Mouse (Mus musculus) cerebellum, adult 11 months (tissue): ENCODE results near the gene Pde4c.

Source experiments
- DNase-seq: peaks from one replicate; pipeline ENCODE4 v3.0.0; 2022

Pde4c gene

DNA sequence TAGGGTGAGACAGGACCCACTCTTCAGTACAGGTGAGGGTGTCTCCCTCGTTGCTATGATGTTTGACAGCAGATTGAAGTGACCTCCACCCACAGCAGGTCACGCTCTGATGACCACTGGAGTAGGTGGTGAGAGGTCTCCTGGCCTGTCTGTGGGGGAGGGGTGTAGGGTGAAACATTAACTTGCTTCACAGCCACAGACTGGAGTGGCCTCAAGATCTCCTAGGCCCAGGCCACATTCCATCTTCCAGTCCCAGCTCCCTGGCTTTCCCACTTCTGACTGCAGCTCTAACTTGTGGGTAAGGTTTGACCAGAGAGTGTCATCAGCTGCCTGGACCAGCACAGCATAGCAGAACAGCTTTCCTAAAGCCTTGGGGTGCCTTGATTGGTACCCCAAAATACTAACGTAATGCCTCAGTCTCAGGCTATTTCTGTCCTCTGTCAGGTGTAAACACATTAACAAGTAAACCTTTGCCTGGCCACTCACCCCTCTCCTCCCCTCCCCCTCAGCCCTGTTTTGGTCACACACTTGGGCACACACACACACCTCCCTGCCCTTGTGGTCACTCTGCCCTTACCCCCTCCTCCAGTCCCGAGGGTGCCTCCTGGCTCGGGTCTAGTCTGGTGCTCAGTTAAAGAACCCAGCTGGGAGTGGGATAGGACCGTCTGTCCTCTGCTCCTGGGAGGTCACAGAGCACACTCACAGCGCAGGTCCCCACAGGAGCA is at the start of gene Pde4c:
Pde4c (plus strand) TSS at position 235 of the 725 bp plus-strand sequence.
- DNase-seq = no peak

DNA sequence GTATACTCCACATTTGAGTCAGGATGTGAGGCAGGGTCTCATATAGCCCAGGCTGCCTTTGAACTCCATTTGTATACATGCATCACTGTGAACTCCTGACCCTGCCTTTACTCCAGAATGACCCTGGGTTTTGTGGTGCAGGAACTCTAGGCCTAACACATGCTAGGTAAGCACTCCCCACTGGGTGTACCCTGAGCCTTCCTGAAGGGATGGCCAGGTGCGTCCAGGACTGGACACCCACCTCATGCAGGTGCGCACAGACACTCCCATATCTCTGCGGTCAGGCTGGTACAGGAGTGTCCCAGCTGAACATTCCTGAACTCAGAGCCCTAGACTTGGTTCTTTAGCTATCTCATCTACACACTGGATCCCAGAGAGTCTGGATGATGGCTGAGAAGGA is 49.4 kb upstream of the Pde4c start:
- peak; percentile 41 for DNase-seq

DNA sequence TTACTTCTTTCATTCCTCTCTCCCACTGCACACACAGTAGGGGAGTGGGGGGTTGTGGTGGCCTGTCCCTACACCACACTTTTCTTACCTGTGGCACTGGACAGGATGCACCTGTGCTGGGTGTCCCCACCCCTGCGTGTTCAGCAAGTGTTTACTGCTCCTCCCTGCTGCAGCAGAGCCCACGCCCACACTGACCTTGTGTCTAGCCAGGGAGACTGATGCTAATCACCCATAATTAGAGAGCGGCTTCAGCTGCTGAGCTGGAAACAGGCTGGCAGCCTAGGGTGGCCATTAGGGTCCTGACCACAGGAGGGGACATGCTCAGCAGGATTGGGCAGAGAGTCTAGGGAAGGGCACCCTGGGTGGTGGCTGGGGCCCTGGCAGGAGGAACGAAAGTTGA is 48.8 kb upstream of the Pde4c start:
- DNase-seq = no peak

DNA sequence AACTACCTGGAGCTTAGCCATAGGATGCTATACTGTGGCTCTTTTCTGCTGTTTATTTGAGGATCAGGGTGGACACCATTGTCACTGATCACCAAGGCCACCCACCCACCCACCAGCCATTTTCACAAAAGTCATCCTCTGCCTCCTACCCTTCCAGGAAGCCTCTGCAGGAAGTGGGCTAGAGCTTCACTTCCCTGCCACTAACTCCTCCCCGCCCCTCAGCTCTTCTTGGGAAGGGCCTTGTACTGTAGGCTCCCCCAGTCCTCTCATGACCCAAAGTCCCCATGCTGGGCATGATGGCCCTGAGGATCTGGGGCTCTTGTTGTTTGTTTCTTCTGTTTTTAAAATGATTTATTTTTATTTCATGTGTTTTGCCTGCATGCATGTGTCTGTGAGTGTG is 48.2 kb upstream of the Pde4c start:
- DNase-seq = no peak

DNA sequence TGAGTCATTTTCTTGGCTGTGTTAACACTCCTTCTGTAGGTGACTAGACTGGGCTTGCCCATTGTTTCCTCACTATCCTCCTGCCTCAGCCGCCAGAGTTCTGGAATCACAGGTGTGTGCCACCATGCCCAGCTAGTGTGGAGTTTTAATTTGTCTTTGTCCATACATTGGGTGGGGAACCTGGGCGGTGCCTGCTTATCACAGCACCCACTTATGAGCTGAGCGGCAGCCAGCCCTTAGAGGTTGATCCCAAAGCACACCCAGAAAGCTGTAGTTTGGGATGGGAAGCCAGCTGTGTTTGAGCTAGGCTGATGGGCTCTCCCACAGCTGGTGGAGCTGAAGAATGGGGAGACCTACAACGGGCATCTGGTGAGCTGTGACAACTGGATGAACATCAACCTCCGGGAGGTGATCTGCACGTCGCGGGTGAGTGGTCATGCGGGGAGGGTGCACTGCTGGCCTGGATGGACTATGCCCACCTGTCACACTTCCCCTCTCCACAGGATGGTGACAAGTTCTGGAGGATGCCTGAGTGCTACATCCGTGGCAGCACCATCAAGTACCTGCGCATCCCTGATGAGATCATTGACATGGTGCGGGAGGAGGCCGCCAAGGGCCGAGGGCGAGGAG is 46.0 kb upstream of the Pde4c start:
- no peak for DNase-seq

DNA sequence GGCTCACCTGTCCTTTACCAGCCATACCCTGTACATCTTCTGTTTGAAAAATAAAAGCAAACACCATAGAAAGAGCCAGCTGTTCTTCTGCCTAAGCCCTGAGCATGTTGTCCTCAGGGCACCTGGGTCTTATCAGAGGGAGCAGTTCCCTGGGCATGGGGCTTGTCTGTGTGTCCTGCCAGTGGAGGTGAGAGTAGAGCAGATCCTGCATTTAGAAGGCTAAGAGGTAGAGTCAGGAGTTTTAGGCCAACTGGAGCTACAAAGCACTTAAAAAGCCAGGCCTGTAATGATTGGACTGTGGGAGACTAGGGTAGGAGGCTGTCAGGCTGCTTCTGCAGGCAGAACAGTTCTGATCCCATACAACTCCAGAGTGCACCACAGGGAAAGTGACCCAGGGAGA is 44.8 kb upstream of the Pde4c start:
- no peak for DNase-seq

DNA sequence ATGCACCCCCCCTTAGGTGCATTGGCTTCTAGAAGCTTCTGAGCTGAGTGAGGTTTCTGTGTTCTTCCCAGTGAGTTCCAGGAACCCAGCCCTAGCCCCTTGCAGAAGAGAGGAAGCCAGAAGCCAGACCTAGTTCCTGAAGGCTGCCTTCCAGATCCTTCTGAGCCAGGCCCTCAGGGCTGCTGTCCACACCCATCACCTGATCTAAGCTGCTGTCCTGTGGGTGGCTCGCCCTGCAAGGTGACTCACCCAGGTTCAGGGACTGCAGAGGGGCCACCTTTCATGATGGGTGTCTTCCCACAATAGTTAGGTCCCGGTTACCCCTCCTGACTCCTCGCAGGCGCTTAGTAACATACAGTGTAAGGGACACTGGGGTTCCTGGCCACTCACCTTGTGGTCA is 44.1 kb upstream of the Pde4c start:
- DNase-seq = no peak

DNA sequence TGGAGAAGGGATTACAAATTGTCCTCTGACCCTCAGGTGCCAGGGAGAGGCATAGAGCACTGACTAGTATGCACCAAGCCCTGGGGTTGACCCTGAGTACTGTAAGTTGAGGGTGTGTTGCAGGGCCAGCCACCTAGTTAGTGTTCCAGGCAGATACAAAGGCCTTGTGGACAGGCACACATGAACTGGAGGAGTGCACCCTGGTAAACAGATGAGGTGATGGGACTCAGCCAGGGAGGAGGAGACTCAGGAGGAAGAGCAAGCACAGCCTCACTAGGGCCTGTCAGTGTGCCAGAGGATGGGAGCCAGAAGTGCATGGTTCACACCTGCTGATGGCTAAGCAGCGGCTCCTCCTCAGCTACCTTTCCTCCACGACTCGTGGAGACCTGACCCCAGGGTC is 43.5 kb upstream of the Pde4c start:
- no peak for DNase-seq

DNA sequence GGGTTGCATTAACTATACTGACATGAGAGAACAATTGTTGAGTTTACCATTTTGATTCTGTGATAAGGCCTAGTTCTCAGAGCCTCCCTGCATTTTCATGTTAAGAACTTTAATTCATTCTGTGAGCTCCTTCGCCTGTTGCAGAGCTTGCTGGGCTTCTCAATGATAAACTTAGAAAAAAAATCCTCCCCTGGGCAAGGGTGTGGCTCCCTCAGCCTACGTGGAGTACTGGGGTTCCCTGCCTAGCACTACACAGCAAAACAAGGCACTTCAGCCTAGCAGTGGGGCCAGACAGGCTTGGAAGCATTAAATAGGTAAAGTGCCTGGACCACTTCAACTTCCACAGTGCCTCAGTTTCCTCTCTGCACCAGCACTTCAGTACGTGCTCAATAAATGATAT is 42.1 kb upstream of the Pde4c start:
- no peak for DNase-seq

DNA sequence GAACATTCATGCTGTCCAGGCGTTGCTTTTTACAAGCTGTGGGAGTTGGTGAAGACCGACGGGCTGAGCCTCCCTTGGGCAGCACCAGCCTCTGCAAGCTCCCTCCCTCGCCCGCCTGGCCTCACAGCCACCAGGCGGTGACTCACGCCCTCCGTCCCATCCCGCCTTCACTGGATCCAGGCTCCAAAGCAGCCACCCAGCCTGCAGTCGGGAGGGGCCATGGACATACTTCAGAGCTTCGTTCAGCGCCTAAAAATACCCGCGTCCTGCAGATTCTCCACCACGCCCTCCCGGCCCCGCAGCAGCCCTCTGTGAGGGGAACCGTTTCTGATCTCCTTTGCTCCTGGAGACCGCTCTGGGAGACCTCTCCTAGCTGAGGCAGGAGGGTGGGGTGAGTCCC is 41.3 kb upstream of the Pde4c start:
- DNase-seq = no peak

DNA sequence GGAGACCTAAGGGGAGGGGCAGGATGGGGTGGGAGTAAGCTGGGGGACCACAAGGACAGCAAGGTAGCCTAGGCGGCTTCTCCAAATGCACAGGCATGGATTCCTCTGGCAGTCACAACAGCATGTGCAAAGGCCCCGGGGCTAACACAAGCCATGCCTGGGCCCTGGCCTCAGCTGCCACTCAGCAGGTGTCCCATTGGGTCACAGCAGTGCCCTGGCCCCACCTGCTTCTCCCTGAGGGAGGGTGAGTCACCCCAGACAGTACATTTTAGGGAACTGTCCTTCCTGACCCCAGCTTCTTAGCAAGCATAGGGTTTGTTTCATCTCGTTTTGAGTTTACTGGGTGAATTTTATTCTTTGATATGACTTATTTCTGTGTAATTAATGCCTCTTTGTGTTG is 40.8 kb upstream of the Pde4c start:
- DNase-seq = no peak

DNA sequence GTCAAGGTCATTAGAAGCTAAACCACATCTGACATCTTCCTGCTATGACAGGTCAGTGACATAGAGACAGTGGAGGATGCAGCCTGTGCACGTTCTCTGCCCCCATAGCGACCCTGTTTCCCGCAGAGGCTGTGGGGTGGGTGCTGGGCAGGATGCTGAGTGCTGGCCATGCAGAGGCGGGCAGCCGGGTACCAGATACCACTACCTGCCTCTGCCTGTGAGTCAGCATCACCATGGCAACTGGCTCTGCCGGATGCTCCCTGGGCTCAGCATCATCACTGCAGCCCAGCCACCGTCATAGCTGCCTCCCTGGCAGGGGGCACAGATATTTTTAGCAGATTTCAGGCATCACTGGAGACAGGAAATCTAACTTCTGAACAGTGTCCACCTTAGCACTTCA is 39.2 kb upstream of the Pde4c start:
- DNase-seq = no peak

DNA sequence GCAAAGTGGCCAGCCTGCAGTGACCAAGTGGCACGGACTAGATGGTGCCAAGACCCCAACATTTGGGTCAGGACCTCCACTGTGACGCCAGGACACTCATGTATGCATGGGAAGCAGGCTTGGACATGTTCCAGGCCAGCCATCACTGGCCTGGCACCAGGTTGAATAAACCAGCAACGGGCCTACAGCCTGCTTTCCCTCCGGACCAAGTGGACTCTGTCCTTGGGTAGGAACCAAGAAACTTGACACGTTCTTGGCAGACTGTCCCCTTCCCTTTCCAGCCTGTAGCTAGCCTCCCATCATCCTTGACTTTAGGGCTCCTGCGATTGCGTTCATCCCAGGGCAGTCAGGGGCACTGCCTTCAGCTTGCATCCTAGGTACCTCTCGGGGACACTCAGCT is 35.9 kb upstream of the Pde4c start:
- DNase-seq = no peak

DNA sequence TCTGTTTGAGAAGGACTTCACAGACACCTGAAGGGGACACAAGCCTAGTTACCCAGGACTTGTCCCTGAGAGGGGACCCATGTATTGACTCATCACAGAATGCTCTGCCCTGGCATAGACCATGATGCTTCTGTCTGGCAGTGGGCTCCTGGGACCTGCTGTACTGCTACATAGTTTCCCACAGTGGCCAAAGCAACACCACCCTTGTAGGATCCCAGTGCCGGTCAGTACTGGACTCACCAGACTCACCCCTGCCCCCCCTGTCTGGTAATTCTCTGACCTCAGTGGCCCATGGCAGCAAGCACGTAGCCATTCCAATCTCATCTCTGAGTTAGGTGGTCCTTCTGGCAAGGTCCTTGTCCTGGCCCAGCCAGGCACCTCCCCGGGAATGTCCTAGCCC is 35.4 kb upstream of the Pde4c start:
- no peak for DNase-seq

DNA sequence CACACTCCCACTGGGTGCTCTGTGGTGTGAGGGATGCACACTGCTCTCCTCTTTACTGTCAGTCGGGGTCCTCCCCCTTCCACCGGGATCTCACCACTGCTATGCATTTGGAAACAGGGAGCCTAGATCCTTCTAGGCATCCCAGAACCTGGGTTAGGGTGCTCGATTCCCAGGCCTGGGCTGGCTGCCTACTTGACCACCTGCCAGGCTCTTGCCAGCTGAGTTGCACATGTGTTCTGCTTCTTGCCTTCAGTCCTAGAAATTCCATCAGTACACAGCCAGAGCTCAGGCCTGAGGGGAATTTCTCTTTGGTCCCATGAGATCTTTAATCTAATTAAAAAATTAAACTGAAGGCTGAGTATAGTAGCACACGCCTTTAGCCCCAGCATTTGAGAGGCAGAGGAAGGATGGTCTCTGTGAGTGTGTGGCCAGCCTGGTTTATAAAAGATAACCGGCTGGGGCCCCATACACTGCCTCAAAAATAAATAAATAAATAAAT is 33.6 kb upstream of the Pde4c start:
- no peak for DNase-seq

DNA sequence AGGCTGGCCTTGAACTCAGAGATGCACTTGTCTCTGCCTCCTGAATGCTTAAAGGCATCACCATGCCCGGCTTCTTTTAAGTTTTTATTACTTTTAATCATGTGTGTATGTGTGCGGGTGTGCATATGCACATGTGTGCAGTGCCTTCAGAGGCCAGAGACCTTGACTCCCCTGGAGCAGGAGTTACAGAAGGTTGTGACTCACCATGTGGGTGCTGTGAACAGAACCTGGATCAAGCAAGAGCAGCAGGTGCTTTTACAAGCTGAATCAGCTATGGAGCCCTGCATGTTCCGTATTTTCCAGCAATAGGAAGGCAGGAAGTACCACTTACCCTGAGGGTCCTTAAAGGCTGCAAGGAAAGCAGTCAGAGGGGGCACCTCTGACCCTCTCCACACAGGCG is 32.3 kb upstream of the Pde4c start:
- no peak for DNase-seq

DNA sequence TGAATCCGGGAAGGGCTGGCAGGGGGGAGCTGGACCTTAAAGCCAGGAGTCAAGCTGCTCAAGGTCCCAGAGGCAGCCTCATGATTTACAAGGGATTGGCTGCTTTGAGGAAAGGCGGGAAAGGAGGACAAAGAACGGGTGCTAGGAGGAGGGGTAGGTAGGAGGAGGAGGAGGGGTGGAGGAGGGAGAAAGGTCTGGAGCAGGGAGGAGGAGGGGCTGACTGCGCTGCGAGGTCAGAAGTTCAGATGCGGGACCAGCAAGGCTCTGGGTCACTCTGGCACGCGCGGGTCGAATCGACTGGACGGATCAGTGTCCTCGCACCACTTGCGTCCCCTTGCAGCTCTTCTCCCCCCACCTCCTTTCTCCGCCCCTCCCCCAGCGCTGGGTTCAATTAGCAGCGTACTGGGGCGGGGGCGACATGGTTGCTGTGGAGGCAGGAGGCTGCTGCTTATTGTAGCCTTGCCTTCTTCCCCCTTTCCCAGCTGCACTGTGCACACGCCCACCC is 31.7 kb upstream of the Pde4c start:
- DNase-seq = no peak

DNA sequence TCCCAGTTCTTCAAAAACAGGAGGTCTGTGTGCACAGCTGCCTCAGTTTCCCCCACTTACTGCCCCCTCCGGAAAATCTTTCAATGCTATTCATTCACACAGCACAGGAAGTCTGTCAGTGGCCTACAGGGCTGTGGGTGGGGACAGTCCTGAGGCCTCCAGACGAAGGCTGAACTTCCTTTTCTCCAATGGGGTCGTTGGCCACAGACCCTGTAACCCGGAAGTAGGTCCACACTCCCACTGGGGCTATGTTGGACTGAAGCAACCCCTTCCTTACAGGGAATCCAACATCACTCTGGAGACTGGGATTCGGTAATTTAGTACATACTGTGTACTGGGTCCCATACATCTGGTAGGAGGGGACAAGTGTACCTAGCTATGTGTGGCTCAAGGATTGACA is 29.9 kb upstream of the Pde4c start:
- no peak for DNase-seq

DNA sequence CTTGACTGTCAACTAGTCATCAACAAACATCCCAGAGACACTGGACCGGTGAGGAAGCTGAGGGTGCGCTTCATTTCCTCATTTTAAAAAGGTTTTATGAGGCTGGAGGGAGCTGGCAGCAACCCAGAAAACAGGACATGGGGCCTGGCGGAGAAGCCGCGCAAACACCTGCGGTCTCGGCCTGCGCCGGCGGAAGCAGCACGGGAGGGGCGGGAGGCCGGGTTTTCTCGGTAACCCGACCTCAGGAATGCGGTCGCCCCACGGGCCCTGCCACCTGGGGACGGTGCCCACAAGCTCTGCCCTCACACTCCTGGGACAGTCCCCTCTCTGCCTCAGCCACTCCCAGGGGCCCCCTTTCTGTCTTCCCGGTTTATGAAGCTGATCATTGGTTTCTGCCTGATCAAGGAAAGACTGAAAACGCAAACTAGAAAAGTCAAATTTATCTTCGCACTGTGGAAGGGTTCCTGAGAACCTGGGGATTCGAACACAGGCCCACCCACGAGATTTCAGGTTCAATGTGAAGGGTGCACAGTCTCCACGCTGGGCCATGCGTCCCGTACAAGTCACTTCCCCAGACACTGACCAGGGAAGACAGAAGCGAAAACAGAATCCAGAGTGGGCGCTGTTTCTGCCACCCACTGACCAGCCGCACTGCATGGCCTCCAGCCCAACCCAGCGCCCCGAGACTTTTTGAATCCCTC is 28.1 kb upstream of the Pde4c start:
- DNase-seq = peak; percentile 54

DNA sequence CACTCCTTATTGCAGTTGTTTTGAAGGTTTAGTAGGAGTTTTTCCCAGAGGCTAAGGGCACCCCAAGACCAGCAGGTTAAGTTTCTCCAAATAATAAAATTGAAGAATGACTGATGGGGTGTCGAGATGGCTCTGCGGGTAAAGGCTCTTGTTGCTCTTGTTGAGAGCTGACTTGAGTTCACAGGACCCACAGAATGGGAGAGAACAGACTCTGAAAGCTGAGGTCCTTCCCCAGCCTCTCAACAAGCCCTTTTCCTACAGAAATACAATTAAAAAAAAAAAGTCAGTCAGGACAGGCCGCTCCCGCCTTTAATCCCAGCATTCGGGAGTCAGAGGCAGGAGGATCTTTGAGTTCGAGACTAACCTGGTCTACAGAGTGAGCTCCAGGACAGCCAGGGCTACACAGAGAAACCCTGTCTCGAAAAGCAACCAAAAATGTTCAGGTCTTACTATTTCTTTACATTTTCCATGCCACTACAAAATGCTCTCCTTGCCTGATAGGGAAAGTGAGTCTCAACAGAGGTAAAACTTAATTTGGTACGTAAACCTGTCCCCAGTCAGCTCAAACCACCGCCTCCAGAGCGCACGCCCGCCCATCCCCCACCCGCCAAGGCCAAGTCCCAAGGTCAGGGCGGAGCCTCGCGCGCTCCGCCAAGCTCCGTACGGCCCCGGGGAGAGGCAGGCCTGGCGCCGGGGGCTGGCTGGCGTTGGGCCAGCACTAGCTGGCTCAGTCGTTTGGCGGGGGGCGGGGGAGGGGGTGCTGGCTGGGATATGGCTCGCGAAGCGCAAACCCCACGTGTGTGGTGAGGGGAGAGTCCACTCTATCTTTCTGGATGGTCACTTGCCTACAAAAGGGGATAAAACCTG is 27.3 kb upstream of the Pde4c start:
- DNase-seq = peak; percentile 70

DNA sequence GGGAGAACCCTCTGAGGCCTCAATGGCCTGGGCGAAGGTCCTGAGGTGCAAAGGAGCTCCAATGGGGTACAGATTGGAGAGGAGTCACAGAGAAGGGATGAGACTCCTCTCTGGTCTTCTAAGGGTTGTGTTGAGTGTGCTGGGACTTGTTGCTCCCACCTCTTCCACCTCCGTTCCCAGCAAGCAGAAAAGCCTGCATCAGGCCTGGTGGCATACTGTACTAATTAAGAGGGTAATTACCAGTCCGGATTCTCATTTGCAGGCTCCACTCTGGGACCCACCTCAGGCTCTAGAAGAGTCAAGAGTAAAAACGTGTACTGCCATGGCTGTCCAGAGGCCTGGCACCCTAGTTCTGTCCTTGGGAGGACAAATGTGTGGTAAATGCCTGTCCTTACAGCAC is 26.6 kb upstream of the Pde4c start:
- no peak for DNase-seq

DNA sequence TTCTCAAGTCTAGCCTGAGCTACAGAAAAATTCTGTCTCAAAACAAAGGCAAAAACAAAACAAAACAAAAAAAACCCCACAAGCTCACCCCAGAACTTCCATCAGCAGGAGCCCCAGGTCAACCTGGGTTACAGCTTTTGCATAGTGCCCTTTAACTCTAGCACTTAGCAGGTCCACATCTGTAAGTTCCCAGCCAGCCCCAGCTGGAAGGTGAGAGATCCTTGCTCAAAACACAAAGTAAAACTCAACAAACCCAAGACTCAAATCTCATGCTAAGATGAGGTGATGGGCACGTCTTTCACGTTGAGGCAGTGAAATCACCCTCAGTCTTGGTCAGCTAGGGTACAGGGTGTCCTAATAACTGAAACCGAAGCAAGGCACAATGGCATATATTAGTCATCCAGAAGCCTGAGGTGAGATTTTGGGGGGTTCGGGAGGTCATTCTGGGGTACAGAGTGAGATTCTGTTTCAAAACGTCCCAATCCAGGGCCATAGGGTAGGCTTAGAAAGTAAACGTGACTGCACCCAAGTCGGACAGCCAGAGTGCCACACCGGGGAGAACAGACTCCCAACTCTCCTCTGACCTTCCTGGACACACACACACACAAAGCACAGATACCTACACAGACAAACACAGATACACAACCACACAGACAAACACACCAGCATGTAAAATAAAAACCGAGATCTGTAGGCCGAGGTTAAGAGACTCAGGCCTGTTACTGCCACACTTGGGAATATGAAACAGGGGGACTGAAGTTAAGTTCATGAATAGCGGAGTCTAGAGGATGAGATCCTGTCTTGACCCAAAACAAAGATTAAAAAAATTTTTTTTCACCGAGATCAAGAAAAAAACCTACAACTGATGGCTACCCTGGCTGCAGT is 25.9 kb upstream of the Pde4c start:
- no peak for DNase-seq
